Mouse (Mus musculus) left cerebral cortex, postnatal 10 days (tissue): Measurements from ENCODE around the gene Hibch. TPM values are rescaled to one million over a fixed set of nuclear protein-coding genes. Genes with fewer than 3 reads are reported as not detected.
"Not testable (repeated sequence)": the region's sequence is repeated elsewhere in the genome, so short reads cannot be mapped to it uniquely, and the experiment has no call there.

Experiments
- DNase-seq, 2 experiments: peaks; one replicate each; pipeline ENCODE4 v3.0.0; 2021 to 2022; ENCODE audit warnings: low spot score in 2 of 2, mixed read lengths in 1 of 2; ENCODE audit errors: extremely low spot score in 1 of 2
- intact Hi-C: fragments of 180-260 bp; cut with DNase I; formaldehyde crosslinking; loops from one replicate; pipeline ENCODE4 v1.15.1; 2025
- total RNA-seq, 2 experiments: library from RNA; stranded (reverse); gene quantifications; 2 replicates each; pipeline ENCODE4 v1.2.3; 2021

Gene Hibch
- total RNA-seq, 2 experiments from 2014 or later = 11.9 to 13.3 TPM

GRCm38 (mm10) chr1:52864220-52864619, 19.5 kb downstream of the Hibch start:
- intact Hi-C loops = no loop called here
- DNase-seq = no peak

DNA sequence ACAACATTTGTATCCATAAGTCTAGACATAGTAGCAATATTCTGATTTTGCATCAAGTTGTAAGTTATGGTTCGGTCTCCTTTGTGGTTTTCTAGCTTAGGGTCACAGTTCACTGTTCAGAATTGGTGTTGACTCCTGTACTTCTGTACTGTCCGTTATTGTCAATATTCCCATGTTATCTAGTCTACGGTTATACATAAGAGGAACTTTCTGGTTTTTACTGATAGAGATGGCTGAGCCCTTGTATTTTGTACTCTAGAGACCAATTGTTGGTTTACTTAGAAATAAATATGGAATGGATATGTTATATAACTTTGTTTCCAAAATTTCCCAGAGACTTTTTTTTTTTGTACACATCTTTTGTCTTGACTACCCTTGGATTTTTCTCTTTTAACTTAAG, 21.3 kb downstream of the Hibch start:
- intact Hi-C loops = no loop called here
- DNase-seq = no peak

DNA sequence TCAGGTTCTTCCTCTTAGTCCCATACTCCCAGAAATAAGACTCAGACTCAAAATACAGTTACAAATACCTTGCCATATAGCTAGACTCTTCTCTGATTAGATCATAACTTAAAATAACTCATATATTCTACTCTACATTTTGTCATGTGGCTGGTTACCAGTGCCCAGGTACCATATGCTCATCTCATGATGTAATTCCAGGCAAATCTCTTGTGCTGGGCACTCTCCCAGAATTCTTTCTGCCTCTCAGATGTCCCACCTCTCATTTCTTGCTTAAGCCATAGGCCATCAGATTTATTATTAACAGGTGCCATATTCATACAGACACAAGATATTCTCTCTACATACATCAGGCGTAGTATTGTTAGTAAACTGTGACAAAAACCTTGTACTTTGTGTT, 23.1 kb downstream of the Hibch start:
- DNase-seq = no peak
- intact Hi-C loops = no loop called here

- no peak for DNase-seq
- intact Hi-C loops = no loop called here
Measured at GRCm38 (mm10) chr1:52884208-52884607, 39.5 kb downstream of the Hibch start.

DNA sequence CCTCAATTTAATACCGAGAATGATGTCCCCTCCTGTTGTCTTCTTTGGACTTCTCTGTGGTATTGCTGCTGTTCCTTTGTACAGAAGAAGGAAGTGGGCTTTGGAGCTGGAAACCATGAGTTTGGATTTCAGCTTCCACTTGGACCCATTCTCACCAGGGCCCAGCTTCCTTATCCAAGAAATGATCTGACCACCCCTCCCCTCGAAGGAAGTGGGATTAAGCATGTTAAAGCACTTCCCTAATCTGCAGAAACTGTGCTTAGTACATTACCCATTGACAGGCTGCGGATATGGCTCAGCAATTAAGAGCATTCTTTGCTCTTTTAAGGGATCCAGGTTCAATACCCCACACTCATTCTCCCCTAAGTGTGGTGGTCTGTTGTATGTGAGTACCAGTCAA, 65.1 kb downstream of the Hibch start:
- intact Hi-C loops = no loop called here
- no peak for DNase-seq

DNA sequence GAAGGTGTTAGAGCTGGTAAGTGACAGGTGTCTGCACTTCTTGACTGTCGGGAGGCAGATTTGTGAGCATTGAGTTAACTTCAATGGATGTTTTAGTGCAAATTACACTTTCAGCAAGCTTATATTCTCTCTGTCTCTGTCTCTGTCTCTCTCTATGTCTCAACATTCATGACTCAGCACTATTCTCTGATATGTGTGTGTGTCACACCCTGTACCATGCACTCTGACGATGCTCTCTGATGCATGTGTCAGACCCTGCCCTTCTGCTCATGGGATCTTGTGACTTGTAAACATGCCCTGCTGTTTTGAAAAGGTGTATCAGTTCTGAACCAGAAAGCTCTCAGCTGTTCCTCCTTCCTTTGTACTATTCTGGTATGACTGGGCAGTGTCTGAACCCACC, 71.9 kb downstream of the Hibch start:
- intact Hi-C loops = no loop called here

GRCm38 (mm10) chr1:52918897-52919296, 74.2 kb downstream of the Hibch start:
- DNase-seq, intact Hi-C loops: not testable (repeated sequence)

More for the DNA sequence above, 71.9 kb downstream of the Hibch start:
- no peak for DNase-seq

- intact Hi-C loops, DNase-seq: not testable (repeated sequence)
Measured at GRCm38 (mm10) chr1:52924482-52924881, 79.8 kb downstream of the Hibch start.

DNA sequence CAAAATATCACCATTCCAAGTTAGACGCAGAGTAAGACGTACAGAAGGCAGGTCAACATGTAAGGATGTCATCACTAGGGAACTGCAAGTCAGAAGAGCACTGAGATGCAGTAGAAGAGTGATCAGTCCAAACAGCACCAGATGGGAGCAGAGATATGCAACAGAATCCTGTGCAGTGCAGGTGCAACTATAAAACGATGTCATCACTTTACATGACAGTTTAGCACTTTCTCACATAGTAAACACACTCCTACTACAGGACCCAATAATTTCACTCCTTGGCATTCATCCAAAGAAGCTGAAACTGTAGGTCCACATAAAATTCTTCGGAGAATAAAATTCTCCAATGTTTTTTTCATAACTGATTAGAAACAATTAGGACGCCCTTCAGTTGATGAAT, 89.8 kb downstream of the Hibch start:
- intact Hi-C loops = no loop called here
- DNase-seq = no peak

DNA sequence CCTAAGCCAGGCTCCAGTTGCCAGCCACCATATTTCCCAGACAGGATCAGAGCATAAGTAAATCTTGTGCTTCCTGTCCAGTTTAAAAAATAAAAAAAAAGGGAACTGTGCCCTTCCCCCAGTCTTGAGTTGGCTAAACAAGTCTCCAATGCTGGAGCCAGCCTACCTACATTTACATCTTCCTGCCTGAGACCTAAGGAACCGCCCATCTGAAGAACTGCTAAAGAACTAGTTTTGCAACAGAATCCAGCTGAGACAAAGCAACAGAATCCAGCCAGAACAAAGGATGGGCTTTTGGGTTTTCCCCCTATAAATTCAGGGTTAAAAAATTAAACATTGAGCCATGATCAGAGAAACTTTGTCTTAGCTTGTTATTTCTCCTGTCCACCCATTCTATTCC, 94.3 kb downstream of the Hibch start:
- intact Hi-C loops = no loop called here
- DNase-seq = no peak

- intact Hi-C loops = no loop called here
- no peak for DNase-seq
Measured at GRCm38 (mm10) chr1:52947895-52948294, 103.2 kb downstream of the Hibch start.

- DNase-seq = no peak
- intact Hi-C loops = loop anchor here (10.0 kb wide), 1 partner anchor 83 kb away; no protein-coding TSS in a partner anchor
Measured at GRCm38 (mm10) chr1:52951146-52951868, 106.6 kb downstream of the Hibch start.

DNA sequence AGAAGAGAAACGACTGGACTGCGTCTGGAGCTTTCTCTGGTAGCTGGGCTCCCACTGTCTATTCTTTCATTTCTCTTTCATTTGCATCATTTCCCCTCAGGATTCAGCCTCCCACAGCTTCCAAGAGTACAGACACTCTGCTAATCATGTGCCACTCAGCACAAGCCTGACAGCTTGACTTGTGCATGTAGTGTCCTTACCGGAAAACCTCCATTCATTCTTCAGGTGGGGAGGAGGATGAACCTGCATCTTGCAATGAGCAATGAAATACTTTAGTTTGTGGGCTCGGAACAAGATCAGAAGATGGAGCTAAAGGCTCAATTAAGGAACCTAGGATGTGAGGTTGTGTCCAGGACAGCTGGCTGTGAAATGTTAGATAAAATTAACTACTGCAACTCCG, 107.4 kb downstream of the Hibch start:
- no peak for DNase-seq
- intact Hi-C loops = loop anchor here (10.0 kb wide), 1 partner anchor 83 kb away; no protein-coding TSS in a partner anchor

DNA sequence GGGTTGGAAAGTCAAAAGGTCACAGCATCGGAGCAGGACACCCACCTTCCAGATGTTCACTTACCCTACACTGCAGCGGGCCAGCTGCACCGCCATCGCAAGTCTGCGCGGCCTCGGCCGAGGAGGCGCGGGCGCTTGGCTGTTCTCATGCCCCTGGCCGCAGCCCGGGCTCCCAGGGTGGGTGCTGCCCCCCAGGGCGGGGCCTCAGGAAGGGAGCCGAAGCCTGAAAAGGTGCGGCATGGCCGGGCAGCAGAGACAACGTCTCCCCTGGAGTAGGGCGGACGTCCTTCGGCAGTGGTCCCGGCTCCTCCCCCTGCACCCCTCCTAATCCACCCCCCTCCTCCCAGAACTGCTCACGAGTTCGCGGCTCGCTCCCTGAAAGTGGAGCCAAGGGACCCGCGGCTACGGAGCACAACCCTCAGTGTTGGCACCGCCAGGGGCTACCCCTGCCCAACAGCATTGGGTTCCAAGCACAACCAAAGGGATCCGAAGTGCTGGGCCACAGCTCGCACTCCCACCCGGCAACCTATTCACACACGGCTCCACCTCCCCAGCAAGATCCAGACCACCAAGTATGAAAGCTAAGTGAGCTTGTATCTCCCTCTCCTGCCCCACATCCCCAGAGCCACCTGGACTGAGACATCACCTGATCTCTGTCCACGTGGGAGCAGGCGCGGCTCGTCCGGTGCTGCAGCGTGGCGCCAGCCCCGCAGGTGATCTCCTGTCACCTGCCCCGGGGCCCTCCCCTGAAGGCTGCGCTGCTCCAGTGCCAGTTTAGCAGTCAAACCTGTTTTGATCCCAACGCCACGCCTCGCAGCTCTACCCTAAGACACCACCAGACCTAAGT, 108.0 kb downstream of the Hibch start:
- peak in 1 of 2 experiments; percentile 43 for DNase-seq
- intact Hi-C loops = loop anchor here (10.0 kb wide), 1 partner anchor 82 kb away; no protein-coding TSS in a partner anchor

- intact Hi-C loops = loop anchor here (10.0 kb wide), 1 partner anchor 81 kb away; no protein-coding TSS in a partner anchor
- DNase-seq = no peak
Measured at GRCm38 (mm10) chr1:52953548-52953947, 108.8 kb downstream of the Hibch start.

DNA sequence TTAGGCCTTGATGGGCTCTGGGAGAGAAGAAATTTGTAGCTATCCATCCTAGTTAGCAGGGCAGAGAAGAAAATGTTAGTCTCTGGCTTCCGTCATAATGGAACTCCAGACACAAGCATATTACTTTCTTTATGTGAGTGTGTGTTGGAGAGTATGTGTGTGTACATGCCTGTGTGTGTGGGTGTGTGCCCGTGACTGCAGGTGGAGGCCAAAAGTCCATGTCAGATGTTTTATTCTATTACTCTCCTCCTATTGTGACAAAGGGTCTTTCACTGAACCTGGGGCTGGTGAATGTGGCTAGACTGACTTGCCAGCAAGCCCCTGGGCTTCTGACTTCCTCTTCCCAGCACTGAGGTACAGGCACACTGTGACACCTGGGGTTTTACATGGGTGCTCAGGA, 109.7 kb downstream of the Hibch start:
- intact Hi-C loops = loop anchor here (10.0 kb wide), 1 partner anchor 80 kb away; no protein-coding TSS in a partner anchor
- no peak for DNase-seq

GRCm38 (mm10) chr1:52955102-52955501, 110.4 kb downstream of the Hibch start:
- intact Hi-C loops = loop anchor here (10.0 kb wide), 1 partner anchor 80 kb away; no protein-coding TSS in a partner anchor
- peak in 1 of 2 experiments; percentile 62 for DNase-seq

DNA sequence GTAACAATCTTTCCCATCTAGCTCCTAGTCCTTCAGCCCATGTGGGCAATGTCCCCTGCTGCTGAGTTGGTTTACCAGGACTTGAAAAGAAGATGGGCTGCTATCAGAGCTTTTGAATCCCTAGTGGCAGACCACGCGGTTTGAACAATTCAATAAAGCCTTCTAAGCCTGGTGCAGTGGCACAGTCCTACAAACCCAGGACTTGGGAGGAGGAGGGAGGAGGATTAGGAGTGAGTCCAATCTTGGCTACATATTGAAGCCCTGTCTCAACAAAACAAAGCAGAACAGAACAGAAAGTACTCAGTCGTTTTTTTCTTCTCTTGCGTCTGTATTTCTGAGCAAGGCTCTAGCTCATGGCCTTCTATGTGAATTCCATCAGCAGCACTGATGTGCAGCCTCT, 112.0 kb downstream of the Hibch start:
- no peak for DNase-seq
- intact Hi-C loops = loop anchor here (10.0 kb wide), 1 partner anchor 78 kb away; no protein-coding TSS in a partner anchor

DNA sequence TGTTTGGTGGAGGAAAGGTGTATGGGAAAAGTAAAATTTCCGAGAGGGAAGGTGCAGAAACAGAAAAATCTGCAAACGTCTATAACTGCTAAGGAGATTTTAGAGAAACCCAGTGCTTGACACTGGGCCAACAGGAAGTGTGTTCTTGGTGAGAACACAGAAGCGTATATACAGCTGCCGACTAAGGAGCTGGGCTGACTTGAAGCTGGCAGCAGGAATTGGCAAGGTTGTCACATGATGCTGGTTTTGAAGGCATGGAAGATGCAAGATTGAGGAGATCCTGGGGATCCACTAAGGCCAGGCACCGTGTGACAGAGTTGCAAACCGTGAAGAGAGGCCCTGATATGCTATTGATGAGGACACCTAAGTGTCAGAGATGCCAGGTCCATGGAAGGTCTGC, 115.5 kb downstream of the Hibch start:
- DNase-seq = no peak
- intact Hi-C loops = no loop called here

GRCm38 (mm10) chr1:52963097-52963496, 118.4 kb downstream of the Hibch start:
- intact Hi-C loops = no loop called here

More at GRCm38 (mm10) chr1:52963097-52963496, 118.4 kb downstream of the Hibch start:
- DNase-seq = no peak
